Mouse (Mus musculus) megakaryocyte progenitor cell, adult 5-6 weeks (primary cell): ENCODE data around the gene Itga4. TPM values are rescaled to one million over a fixed set of nuclear protein-coding genes. Genes with fewer than 3 reads are reported as not detected.

Experiments
- ATAC-seq: replicated peaks from 2 replicates; pipeline ENCODE4 v1.8.0; 2016; ENCODE audit warnings: mild to moderate bottlenecking, moderate TSS enrichment, inconsistent platforms; ENCODE audit not compliant: poor library complexity
- total RNA-seq, 2 experiments: library from RNA; stranded (forward) in 1 of 2; stranded (reverse) in 1 of 2; fragments of 157-497, 149-512 nt in 1 of 2; fragments of 200-1000 nt in 1 of 2; gene quantifications; 2 replicates each; pipeline versions ENCODE4 v1.2.3 to v1.2.4; 2015 to 2017

Itga4 gene
- total RNA-seq, 2 experiments from 2014 or later, result 80.4 to 140 TPM

DNA sequence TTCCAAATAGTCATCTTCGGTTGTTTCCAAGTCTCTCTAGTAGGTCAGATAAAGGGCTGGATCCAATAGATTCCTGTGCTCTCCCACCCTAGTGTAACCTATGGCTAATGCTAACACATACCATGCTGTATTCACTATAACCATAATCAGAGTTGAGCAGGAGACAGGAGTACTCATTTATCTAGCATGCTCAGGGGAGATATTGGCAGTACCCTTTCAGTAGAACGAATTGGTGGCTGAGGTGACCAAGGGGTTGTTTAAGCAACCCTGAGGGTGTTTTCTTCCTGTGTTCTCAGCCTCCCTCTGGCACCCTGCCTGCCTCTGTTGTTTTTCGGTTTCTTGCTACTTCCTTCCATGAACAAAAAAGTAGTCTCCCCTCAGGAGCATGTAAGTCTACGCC is 4.1 kb downstream of the Itga4 start:
- ATAC-seq, result peak; percentile 45

DNA sequence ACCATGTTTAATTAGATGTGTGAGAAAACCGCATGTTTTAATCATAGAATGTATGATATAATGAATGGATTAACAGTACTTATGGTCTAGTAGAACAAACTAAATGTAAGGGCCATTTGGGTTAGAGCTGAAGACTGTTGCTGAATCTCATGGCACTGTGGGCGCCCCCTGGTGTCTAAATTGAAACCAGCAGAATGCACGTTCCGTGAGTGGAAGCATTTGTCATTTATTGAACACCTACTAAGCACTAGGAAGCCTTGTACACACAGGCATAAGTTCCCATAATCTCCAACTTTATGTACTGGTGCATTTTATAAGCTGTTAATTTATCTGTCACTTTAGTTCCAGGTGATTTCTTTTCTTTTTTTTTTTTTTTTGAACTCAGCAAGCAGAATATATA is 10.4 kb downstream of the Itga4 start:
- ATAC-seq, result peak; percentile 57

DNA sequence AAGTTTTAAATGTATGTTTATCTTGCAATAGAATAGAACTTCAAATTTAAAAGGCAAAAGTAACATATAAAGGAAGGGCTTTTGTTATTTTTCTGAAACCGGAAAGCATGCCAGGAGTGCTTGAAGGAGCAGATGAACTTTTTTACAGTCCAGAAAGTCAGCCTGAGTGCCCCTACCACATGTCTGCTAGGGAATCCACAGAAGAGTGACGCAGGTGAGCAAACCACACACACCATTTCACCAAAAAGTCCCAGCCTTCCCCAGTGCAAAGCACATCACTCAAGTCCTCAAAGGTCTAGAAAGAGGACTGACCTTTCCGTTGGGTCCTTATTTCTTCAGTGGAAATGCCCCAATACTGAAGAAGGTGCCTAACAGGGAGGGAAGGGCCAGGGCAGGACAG is 11.3 kb downstream of the Itga4 start:
- ATAC-seq, result no peak

DNA sequence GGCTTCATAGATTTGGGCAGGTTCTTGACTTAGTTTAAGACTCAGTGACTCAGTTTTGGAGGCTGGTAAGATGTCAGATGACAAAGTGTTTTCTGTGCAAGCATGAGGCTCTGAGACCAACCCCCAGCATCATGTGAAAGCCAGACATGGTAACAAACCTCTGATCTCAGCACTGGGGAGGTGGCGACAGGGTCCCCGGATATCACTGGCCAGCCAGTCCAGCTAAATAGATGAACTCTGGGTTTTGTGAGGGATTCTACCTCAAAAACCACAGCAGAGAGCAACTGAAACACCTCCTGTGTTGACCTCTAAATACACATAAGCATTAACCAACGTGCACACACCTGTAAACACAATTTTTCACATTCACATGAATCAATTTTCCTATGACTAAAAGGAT is 12.0 kb downstream of the Itga4 start:
- ATAC-seq, result no peak

DNA sequence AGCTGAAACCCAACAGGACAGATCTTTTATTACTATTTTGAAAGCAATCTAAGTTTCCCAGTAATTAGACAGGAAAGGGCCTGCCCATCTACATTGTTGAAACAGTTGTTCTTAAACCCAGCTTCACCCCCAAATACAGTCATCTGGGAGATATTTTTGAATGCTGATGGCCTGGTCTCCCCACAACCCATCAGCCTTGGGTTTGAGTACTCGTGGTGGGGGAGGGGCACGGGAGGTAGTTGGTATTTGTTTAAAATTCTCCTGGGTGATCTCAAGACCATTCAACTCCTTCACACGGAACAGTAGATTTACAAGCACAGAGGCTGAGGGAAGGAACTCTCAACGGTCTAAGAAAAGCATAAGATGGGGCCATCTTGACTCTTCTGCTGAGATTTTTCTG is 13.6 kb downstream of the Itga4 start:
- no peak for ATAC-seq

DNA sequence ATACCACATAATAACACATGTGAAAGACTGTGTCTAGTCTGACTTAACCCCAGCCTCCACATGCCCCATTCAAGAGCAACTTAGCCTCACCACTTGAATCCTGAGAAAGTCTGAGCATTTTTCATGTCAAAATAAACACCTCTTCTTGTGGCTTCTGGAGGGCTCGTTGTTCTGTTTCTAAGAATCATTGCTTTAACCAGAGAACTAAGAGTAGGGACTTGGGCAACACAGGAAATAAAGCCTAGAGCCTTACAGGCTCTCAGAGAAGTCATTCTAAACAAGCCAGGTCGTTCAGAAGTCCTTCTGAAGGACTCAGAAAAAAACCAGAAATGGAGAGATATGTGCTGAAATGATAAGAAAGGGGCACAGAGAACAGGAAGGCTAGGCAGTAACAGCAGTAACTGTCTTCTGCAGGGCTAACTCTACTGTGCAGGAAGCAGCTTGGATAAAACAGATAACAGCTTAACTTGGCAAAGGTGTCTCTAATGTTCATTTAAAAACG is 14.9 kb downstream of the Itga4 start:
- ATAC-seq, result peak; percentile 89

DNA sequence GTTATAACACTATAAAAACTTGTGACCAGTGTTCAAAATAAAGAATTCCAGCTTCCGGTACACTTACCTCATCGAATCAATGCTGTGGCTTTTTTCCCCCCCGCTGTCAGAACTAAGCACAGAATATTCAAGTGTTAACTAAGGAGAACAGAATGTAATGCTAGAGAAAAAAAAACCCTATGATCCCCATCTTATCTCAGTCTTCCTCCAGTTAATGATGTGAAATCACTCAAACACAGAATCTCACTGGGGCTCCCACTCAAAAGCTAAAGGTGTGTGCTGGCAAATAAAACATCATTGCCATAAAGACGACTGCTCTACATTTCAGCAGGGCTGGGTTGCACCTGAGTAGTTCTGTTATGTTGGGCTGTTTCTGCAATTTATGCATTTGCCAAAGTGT is 16.6 kb downstream of the Itga4 start:
- ATAC-seq, result no peak

DNA sequence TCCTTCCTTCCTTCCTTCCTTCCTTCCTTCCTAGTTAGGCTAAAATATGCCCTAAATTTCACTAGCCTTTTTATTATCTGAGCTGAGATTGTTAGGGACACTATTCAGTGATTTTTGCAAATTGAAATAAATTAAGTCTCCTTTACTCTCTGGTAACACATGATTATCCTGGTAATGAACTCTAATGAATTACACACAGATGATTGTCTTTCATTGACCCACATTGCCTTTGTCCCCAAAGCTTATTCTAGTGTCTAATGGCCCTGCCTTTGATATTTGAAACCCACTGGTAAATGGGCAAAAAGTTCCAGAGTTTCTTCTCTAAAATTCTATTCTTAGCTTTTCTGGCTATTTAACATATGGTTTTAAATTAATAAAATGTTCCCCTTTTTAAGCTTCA is 23.4 kb downstream of the Itga4 start:
- no peak for ATAC-seq

DNA sequence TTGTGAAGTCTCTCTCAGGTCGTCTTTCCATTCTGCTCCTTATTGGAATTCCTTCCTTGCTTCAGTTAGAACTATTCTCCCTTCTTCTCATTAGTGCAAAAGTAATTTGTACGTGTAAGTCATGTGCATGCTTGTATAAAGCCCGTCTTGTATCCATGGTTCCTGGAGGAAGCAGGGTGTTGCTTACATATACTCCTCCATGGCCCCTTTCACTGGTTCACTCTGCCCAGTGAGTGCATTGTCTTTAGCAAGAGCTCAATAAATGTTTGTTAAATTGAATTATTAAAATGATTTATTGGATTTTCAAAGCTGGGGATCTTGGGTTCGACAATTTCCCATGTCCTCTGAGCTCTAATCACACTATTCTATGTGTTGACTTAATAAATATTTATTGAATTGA is 29.0 kb downstream of the Itga4 start:
- no peak for ATAC-seq

DNA sequence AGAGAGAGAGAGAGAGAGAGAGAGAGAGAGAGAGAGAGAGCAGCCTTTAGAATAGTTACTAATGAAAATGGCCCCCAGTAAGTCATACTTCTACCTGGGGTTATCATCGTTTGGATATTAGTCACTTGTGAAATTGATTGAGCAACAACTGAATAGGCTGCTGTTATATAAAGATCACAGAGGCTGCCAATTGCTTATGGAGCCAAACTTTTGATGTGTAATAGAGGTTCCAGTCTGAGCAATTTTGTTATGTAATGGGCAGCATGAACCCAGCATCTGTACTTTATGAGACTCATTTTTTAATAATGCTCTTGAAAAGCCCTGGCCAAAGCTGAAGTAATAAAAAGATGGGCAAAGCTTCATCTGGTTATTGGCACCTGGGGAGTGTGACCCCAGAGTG is 34.9 kb downstream of the Itga4 start:
- no peak for ATAC-seq

DNA sequence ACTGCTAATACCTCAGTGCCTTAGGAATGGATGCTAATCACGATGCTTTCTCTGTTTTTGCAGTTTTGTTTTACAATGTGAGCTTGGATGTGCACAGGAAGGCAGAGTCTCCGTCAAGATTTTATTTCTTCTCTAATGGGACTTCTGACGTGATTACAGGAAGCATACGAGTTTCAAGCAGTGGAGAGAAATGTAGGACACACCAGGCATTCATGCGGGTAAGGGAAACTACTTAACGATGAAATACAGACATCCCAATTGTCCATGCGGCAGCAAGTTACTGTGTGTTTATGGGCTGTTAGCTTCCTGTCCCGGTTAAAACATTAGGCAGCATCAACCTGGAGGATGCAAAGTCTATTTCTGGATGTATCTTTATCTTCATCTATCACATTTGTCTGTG is 36.7 kb downstream of the Itga4 start:
- no peak for ATAC-seq

DNA sequence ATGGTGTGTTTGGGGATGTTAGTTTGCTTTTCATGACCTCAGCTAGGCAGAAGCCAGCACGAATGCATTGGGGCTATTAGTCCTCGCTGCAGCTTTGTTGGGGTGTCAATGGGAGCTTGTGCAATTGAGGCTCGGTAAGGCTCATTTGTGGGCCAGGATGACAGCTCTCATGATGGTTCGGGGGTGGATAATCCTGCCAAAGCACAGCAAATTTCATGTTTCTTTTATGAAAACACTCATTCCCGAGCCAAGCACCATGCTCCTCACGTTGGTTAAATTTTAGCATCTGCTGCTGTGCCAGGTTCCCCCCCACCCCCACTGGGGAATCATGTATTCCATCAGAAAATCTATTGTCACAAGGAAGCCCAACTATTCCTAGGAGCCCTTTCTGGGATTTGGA is 37.2 kb downstream of the Itga4 start:
- ATAC-seq, result no peak

DNA sequence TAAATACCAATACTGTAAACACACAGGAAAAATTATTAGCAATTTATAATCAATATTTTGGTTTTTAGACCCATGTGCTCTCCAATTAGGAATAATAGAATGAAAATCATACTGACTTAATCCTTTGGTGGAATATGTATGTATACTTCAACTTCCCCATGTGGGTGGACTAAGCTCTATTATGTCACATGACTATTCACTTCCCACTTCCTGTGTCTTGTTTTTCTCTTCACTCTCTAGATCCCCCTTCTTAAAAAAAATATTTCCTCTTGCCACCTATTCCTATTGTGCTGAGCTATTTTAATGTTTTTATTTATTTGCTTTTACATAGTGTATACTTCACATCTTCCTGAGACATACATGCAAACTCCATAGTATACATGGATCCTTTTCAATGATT is 47.2 kb downstream of the Itga4 start:
- ATAC-seq, result no peak

DNA sequence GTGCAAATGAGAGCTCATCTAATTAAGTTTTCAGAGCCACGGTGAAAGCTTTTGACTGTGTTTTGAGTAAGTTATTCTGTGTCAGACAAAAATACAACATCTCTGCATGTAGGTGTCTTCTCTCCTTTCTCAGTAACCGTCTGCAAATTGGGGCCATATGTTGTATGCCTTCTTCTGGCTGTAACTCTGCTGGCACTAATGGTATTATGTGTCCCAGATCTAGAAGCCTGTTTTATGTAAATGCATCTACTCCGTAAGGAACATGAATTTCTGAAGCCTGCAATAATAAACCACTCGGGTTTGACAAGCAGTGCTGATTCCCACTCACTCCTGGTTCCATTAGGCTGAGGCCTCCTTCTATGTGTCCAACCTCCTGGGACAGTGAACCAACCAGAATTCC is 52.3 kb downstream of the Itga4 start:
- no peak for ATAC-seq

DNA sequence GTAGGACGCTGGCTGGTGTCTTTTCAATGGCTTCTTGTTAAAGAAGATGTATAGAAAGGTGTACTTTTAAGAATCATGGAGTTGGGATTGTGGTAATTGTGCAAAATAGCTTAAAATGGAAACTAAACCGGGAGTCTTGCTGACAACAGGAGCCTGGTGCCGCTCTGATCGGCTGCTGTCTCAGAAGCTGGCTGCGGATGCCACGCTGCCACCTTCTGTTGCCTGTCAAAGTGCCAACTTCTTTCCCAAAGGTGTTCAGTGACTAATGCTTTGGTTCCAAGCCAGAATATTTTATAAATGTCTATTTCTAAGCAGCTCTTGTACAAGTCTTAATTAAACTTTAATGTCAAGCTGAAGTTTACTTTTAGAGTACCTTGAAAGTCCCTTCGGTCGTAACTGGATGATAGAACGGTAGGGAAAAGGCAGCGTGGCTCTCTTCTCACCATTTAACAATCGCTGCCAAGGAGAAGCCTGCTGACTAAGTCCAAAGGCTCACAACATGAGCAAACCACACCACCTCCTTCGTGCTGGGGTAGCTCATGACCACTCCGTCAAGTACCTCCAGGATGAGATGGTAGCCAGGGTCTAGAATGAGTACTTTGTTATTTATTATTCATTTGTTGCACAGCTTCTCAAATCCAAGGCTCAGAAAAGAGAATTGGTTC is 54.4 kb downstream of the Itga4 start:
- no peak for ATAC-seq

DNA sequence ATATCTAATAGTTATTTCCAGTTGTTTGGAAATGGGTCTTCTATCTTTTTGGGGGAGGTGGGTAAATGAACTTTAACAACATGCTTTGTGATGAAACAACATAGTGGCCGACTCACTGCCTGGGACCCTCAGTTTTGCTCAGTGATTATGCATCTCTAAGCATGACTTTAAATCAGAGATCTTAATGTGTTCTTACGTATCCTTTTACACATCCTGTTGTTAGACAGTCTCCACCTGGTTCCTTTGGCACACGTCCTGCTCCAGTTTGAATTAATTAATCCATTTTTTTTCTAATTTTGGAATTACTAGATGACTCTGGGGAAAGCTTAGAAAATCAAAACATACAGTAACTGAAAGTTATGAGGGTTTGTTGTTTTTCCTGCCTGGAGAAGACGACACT is 57.3 kb downstream of the Itga4 start:
- no peak for ATAC-seq

DNA sequence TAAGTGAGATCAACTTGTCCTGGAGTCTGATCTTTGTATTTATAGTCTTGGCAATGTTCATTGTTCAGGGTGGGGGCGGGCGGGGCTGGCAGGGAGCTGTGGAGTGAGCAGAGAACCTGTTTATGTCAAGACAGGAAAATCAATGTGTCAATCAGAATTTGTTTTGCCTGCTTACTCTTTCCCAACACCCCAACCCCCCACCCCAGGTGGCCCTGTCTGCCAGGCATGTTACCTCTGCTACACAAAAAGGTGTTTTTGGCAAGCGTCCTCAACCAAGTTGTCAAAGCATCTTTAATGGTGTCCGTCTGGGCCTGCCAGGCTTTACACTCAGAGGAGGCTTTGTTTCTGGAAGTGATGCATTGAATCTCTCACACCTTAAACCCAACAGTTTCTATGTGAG is 59.9 kb downstream of the Itga4 start:
- no peak for ATAC-seq

DNA sequence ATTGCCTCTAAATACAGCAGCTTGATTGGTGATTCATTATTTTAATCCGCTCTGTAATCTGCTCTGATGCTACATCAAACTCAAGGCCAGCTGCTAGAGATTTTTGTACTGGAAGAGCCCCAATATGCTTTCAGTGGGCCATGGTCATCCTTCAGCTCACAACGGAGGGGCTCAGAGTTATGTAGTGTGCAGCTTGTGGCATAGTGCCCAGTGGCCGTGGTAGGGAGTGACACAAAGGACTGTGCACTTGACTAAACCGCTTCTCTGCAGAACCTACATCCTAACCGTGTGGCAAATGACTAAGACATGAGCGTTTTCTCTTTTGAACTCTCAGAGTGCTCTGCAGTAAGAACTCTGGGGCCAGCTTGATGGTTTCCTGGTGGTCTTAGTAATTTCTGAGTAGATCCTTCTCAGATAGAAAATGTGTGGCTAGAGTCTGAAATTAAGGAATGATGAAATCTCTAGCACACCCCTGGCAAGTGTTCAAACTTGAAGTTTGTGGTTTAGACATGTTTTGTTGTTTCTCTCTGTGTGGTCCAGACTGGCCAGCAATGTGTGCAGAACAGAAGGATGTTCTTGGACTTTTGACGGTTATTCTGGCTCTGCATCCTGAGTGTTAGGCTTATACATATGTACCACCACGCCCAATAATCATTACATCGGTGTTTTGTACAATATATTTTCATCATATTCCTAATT is 61.1 kb downstream of the Itga4 start:
- peak; percentile 36 for ATAC-seq

DNA sequence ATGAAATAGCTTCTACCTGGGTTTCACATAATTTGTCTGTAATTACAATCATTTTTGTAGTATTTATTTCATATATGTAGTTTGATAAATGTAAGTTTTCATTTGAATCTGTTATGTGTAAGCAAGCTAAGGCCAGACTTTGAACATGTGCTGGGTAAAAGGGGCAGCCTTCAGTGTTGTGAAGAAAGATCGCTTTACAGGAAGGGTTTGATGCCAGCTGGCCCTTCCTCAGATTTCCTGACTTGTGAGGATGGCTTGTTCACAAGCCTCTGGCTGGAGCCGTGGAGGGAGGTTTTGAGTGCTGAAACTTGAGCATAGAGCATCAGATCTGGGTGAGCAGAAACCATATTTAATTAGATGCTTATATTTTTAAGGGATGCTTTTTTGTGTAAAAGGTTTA is 72.9 kb downstream of the Itga4 start:
- no peak for ATAC-seq

DNA sequence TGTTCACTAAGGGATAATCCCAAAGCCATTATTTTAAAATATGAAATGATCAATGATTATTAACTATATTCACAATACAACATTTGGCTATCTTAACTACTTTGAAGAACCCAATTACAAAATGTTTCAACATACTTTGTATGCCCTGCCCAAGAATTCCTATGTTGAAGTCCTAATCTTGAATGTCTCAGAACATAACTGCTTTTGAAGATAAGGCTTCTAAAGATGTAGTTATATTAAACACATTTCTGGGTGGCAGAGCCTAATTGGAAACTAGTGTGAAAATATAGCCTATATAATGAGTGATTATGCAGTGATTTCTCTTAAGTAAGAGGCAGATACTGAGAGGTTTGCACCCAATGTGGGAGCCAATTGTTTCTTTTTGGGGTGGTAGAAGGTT is 79.4 kb downstream of the Itga4 start:
- ATAC-seq, result 0 out of 2 replicates have a peak, but pooled peaks have one; percentile 33

DNA sequence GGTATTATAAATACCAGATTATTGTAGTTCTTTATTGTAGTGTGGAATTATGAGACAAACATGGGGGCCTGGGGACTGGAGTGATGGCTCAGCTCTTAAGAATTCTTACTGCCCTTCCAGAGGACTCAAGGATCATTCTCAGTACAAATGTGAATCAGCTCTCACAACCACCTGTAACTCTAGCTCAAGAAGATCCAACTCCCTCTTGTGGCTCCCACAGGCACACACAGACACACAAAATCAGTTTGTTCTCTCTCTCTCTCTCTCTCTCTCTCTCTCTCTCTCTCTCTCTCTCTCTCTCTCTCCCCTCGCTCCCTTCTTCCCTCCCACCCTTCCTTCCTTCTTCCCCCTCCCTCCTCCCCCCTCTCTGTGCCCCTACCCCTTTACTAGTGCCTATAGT is 80.9 kb downstream of the Itga4 start:
- peak; percentile 43; the same call in 1 of the 2 replicates for ATAC-seq

DNA sequence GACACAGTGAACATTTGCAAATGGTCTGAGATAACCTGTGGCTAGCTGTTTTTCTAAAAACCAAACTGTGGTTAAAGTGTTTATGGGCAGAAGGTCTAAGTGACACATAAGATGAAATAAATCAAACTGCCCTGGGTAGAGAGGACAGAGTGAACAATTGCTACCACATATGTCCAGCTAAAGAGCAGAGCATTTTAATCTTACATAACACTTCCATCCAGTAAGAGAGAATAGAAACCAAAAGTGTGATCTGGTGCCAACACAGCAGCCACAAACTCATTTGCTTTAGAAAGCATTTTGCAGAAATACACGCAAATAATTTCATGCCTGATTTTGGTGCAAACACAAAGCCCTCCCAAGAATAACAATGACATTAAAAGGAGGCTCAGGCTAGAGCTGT is 83.8 kb downstream of the Itga4 start:
- ATAC-seq, result peak; percentile 54; the same call in 1 of the 2 replicates

DNA sequence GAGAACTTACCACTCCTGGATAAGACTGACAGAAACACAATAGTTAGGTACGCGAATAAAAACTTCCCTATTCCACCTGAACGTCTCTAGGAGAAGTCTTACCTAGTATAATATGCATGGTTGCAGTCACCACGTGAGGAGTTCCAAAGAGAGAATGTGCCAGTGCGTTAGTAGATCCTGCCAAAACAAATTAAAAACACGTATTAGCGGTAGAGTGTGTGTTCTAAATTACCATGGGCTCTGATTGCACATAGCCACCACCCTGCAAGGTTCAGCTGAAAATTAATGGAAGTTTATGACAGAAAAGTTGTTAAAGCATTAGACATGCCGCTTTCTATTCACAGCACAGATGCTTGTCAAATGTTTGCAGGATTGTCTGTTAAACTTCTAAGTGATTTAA is 87.9 kb downstream of the Itga4 start:
- ATAC-seq, result no peak
